Mouse (Mus musculus): ENCODE measurements around the gene Rpn1.
A peak's percentile ranks its signal among the peaks of the same experiment; 100 is the strongest.

The Rpn1 gene

DNA sequence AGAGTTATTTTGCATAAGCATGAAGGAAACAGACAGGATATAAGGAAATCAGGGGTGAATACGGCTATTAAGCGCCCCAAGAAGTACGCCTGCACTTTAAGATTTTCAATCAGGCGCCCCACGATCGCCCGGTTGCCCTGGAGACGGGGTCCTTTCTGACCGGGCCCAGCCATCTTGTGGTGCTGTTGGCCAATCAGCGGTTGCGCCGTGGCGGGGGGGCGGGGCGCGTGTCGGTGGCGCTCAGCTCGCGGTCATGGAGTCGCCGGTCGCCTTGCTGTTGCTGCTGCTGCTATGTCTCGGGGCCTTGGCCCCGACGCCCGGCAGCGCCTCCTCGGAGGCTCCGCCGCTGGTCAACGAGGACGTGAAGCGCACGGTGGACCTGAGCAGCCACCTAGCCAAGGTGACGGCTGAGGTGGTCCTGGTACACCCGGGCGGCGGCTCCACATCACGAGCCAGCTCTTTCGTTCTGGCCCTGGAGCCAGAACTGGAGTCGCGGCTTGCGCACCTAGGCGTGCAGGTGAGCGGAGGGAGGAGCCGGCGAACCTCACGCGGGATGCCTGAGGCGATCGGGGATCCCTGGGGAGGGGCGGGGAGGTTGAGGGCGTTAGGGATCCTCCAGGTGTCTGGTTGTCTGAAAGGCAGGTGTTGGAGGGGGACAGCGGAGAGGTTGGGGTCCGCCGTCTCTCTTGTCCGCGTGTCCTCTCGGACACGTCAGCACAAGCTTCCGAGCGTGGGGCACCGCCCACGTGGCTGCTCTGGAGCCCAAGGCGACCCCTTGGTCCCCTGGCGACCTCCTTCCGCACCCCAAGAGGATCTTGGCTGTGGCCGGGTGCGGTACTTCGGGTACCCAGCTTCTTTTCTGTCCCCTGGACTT is at the start of gene Rpn1:
Rpn1 (plus strand) TSS at position 205 of the 874 bp plus-strand sequence.
- DNase-seq: peak; percentile 97

DNA sequence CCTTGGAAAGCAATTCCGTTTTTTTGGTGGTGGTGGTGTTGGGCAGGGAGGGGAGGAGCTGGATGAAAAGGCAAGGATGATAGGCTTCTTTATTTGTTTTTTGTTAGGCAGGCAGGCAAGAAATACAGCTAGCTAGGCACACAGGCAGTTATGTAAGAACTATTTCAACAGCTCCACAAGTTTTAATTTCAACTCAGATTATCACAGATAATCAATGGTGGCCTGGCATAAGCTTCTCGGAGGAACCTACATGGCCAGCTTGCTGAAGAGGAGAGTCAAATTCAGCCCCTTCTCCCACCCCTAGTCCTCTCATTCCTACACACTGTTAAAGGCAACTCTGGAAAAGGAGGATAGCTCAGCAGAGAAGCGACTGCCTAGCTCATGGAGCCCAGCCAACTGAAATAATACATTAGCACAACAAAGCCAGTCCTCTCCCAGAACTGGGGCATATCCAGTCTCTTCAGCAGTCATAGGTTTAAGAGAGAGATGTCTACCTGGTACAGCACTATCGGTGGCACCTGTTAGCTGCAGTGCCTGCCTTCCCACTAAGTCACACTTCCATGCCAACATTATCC is 46.7 kb upstream of the Rpn1 start:
- peak; percentile 27 for DNase-seq

DNA sequence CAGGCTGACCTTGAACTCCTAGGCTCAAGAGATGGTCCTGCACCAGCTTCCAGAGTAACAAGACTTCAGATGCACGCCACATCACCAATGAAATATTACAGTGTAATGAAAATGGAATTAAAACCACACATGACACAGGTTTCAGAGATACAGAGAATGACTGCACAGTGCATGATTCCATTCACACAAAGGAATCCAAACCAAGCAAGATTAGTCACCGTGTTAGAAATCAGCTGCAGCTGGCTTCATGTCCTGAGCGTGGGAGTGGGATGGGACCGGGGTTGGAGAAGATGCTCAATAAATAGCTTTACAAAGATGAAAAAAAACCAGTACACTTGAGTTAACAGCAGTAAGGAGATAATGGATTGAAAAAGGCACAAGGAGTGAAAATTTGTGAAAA is 44.9 kb upstream of the Rpn1 start:
- peak; percentile 65 for DNase-seq

DNA sequence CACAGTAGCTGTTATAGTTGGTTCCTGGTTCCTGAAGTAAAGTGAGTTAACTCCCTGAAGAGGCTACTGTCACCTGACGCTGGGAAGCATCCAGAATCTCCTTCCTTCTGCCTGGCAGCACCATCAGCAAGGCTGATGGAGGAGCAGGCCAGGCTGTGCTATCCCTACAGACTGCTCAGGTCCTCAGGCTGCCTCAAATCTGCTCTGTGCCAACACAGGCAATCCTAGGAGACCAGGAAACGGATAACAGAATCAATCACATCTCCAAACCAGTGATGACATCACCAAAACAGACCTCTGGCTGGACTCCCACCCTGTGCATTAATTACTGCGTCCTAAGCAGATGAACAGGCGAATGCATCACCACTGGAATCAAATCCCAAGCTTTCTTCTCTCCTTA is 43.1 kb upstream of the Rpn1 start:
- DNase-seq: no peak

DNA sequence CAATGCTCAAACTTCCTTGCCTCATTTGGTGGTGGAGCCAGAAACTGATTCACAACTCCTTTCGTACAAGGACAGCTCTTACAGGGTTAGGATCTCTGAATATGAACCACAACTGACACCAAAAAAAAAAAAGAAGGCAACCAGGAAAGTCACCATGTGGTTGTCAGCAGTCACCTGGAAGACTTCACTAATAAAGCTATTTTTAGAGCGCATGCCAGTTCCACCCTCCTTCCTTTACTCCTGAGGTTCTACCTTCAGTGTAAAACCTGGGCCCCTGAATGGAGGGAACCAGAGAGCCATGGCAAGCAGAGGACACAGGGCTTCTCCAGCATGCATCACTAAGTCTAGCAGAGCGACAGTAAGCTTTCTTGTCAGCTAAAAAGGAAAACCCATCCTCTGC is 41.9 kb upstream of the Rpn1 start:
- DNase-seq: no peak

DNA sequence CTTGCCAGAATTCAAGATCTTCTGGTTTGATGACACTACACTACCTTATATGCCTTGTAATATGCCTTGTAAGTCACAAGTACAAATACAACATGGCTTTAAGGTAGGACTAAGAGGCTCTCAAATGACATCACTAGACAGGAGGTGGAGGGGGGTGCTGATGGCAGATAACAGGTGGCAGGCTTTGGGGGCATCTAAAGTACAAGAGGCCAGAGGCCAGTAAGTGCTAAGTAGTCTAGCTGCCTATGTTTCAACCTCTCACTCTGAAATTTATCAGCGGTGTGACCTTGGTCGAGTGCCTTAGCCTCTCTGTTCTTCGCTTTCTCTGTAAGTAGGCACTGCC is 40.1 kb upstream of the Rpn1 start:
- DNase-seq: no peak

DNA sequence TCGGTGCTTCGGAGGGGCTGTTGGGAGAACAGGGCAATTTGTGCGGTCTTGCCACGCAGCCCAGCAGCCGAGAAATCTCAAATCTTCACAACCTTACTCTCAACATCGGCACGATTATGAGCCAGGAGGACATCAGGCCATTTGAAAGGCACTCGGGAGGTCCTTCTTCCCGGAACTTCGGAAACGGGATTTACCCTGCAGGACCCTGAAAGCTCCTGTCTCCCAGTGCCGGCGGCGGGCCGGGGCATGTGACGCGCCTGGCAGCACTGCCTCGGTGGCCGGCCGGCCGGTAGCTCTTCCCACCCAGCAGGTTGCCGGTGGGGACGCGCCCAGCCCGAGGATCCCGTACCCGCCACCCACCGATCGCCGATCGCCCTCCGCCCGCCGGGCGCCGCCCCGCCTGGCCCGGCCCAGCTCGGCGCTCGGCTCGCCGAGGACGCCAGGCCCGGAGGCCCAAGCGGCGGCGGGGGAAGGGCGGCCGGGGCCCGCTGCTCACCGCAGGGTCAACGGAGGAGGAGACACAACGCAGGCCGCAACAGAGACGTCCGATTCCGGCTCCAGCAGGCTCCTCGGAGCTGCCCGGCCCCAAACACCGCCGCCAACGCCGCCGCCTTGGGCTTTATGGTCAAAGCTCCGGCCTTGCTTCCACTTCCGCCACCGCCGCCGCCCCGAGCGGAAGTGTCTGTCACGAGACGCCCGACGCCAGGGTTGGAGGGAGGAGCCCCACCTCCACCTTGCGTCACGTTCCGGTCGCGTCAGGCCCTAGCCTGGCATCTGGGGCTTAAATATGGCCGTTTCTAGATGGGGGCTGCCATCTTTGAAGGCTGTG is 39.5 kb upstream of the Rpn1 start, which contains the start of gene Rab7:
Rab7 (minus strand) TSS at position 694 of the 829 bp plus-strand sequence.
- DNase-seq: peak; percentile 98

DNA sequence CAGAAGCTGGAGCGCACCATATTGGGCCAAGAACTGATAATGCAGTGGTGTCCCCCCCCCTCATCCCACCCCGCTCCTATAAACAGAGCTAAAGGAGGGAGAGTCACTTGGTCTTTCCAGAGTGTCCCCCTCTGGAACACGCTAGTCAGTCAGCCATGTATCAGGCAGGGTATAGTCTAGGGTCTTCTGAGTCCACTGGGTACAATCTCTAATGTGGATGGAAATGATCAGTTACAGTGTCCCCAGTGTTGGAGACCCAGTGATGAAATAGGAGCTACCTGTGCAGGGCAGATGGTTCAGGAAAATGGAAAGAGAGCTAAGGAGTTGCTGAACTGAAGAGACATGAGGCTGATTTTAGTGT is 38.9 kb upstream of the Rpn1 start:
- DNase-seq: no peak

DNA sequence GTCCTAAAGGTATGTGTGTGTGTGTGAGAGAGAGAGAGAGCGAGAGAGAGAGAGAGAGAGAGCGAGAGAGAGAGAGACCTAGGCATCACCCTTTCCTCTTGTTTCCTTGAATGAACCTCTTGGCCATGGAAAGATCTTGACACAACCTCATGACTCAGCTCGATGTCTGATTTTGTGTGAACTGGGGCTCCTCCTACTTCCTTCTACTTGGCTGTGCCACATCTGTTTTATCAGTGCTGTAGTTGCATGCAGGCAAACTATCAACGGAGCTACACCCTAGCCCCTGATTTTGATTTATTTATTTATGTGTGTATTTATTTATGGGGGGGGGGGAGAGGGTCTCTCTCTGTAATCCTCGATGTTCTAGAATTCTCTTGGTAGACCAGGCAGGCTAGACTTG is 36.4 kb upstream of the Rpn1 start:
- no peak for DNase-seq

DNA sequence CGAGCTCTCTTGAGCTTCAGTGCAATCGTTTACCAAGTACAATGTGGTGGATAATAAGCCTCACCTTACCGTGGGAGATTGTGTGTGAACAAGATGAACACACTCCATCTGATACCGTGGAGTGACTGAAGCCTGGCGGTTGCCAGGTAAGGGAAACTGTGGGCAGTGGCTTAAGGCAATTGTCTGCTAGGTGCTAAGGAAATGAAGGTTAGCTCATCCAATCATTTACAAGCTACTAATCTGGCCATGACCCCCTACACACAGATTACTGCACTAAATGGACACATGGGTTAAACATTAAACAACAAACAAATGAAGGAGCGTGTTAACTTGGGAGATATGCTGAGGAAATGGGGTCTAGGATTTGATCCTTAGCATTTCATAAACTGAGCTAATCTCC is 35.3 kb upstream of the Rpn1 start:
- no peak for DNase-seq

DNA sequence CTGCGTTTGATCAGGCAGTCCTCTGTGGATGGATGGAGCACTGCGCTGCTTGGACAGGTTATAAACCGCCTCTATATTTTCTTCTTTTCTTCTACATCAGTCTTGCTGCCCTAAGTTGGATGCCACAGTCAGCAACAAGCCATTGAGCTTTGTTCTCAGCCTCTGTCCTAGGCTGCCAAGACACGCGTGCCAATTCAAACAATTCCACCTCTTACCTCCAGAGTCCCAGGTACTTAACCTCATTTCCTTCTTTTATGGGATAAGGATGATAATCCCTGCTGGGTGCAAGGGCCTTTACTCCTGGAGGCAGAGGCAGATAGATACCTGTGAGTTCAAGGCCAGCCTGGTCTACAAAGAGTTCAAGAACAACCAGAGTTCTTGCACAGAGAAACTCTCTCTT is 33.1 kb upstream of the Rpn1 start:
- no peak for DNase-seq

DNA sequence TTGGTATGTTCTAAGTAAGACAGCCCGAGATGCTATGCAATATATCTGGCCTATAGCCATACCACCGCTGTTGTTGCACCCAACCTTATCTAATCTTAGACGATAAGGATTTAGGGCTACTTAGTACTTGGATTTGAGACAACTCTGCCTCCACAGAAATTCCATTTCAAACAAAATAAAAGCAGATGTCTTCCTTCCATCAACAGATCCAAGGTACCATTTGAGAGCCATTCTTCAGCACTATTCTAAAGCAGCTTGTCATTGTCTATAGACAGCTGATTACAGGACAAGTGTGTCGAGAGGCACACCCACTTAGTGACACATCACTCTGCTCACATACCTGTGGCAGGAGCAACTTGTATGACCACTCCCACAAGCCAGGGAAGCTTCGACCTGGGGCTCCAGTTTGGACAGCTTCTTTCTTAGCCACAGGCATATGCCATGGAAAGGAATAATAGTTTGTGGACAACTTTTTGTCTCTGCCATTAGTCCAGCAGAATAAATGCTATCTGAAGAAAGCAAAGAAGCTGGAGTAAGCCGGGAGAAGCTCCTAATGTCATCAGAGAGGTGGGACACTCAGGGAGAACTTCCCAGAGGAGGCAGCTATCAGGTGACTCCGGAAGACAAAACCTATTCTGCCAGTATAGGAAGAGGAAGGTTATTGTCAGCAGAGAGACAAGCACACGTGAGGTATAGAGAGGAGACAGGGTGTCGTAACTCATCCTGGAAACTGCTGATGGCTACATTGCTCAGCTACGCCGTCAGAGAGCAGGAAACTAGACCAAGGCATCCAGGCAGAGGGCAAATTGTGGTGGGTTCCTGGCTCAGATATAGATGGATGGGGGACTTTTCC is 30.8 kb upstream of the Rpn1 start:
- DNase-seq: no peak

DNA sequence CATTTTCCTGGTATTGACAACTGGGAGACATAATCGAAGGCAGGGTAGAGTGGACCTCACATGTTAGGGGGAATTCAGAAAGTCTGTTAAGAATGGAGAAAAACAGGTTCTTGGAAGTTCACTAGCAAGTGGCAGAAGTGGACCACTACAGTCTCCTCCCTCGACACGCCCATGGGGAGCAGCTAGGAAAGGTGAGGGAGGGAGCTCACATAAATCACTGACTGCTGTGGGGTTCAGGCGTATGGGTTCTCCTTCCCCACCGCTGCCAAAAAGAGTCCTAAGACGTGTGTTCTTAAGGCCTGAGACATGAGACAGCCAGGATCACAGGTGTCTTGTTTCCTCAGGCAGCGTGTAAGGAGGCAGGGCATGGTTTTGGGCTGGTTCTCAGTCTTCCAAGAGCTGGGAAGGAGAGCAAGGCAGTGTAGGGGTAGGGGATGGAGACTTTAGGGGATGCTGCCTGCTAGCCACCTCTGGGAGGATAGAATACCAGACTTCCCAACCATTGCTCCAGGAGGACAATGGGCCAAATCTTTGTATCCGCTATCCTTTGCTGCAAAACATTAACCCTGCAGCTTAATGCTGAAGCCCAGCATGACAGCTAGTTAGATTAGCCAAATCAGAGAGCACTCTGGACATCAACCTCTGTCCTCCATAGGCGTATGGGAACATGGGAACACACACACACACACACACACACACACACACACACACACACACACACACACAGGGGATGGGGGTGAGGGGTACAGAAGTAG is 30.0 kb upstream of the Rpn1 start:
- no peak for DNase-seq

DNA sequence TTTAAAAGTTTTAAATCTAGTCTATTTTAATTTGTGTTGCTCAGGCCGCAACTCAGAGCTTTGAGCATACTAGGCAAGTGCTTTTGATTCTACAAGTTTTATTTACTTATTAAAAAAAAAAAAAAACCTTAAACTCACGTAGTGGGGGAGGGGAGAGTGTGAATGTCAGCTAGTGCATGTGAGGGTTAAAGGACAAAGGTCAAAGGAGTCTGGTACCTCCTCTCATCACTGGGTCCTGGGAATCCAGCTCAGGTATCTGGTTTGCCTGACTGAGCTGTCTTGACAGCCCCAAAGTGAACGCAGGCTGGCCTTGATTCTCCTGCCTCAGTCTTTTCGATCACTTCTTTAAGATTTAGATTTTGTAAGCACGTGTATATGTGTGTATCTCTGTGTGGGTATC is 28.6 kb upstream of the Rpn1 start:
- no peak for DNase-seq

DNA sequence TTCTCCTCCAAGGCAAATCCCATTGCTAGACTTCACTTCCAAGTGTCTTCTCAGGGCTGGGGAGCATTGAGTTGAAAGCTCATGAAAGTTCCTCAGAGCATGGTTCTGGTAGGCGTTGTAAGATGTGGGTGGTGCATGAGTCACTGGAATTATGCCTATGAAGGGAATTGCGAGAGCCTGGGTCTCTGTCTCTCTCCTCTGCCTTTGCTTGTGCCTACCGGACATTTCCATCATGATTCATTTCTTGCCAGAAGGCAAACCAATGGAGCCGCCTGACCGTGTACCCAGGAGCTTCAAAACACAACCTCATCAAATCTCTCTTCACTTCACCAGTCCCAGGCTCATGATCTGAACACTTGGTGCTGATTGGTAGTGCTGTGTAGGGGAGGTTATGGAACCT is 27.4 kb upstream of the Rpn1 start:
- DNase-seq: peak; percentile 79

DNA sequence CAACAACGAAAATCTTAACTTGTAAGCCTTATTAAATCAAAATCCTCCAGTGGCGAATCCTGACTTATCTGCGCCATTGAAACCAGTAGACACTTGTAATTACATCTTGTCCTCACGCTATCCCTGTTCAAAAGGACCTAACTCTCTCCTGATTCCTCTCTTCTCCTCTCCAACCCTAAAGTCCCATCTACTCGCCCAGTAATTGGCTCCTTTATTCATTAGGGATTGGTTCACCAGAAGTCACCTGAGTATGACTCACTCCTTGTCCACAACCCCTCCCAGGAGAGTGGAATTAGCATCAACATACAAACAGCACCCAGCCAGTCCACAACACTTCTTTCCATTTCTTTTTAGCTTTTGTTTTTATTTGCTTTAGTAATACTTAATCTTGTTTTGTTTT is 24.4 kb upstream of the Rpn1 start:
- DNase-seq: no peak

DNA sequence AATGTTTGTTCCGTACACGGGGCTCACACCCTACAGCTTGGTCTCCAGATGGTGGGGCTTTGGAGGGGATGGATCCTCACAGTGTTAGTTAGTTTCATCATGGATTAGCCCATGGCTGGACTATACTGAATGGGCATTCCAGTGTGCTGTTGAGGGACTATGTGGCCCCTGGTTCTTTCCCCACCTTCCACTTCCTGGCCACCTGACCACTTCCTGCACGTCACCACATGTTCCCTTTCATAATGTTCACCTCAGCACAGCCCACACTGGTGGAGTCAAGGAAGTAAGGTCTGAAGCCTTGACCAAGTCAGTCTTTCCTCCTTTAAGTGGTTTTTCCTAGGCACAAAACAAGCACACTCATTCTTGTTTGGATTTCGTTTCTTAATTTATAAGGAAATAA is 23.7 kb upstream of the Rpn1 start:
- no peak for DNase-seq

DNA sequence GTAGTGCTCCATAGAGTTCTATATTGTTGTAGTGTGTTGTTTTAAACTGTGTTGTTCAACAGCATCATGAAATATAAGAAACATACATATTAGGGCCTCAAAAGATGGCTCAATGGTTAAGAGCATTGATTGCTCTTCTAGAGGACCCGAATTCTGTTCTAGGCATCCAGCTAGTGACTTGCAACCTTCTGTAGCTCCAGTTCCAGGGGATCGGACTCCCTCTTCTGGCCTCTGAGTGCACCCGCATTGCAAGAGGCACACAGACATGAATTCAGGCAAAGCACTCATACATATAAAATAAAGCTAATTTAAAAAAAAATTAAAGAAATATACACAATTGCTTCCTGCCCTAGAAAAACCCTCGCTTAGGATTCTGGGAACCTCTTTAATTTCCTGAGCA is 22.9 kb upstream of the Rpn1 start:
- DNase-seq: no peak

DNA sequence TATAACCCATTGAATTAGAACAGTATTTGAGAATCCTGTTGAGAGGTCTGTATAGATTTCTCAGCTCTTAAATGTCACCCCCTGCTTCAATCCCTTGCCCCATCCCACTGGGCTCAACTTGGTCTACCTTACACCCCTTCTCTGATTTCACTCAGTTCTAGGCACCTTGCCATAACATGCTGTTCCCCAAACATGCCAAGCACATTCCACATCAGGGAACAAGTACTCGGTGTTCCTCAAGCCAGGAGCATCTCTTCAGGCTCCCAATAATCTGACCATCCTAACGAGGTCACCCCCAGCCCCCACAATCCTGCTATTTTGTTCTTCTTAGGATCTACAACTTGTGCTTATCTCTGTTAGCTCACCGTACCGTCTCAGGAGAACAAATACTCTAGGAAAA is 21.9 kb upstream of the Rpn1 start:
- no peak for DNase-seq

DNA sequence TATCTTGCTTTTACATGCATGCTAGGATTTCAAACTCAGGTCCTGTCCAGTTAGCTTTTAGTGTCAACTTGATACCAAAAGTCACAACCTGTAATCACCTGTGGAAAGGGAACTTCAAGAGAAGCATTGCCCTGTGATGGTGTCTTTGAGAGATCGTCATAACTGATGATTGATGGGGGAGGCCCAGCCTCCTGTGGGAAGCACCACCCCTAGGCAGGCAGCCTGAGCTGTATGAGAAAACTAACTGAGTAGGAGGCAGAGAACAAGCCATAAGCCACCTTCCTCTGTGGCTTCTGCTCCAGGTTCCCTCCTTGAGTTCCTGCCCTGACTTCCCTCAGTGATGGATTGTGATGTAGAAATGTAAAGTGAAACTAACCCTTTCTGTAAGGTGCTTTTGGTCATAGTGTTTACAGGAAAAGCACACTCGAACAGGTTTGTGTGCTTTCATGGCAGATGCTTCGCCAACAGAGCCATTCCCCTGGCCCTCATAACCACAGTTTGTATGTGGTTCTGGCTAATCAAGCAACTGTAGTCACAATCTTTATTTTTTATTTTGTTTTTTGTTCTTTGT is 20.1 kb upstream of the Rpn1 start:
- DNase-seq: no peak

DNA sequence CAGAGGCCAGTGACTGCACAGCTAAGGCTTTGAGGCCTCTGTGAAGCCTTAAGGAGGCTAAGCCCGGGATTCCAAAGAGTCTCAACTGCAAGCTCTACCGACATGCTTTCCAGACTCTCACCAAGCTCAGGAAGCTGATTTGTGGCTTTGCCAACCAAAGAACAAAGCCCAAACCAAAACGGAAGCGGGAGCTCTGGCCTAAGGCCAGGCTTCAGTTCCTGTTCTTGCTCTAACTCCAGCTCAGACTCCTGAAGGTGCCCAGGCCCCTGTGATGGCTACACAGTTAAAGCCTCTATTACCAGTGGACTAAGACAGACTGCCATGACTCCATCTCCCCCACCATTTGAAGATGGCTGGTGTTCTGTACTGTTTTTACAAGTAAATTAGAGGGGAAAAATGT is 19.2 kb upstream of the Rpn1 start:
- no peak for DNase-seq

DNA sequence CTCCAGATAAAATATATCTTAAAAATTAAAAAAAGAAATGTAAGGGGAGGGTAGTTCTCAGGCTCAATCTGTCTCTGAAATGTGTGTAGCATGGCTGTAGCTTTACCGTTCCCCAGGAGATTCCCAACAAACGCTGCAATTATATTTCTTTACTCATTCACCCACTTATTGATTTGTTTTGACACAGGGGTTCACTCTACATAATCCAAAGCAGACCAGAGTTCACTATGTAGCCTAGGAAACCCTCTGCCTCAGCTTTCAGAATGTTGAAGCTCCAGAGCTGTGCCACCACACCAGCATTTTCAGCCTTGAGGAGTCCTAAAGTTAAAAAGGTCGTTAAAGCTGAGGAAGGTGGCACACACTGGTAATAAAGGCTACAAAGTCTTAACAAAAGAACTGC is 18.3 kb upstream of the Rpn1 start:
- no peak for DNase-seq
